Mouse (Mus musculus): ENCODE results near the gene Gm5926. TPM values are rescaled to one million over a fixed set of nuclear protein-coding genes. Genes with fewer than 3 reads are reported as not detected.
"Not testable (repeated sequence)": the region's sequence is repeated elsewhere in the genome, so short reads cannot be mapped to it uniquely, and the experiment has no call there.

Gene Gm5926
- not detected in 2 replicates for polyA plus RNA-seq (2012)

DNA sequence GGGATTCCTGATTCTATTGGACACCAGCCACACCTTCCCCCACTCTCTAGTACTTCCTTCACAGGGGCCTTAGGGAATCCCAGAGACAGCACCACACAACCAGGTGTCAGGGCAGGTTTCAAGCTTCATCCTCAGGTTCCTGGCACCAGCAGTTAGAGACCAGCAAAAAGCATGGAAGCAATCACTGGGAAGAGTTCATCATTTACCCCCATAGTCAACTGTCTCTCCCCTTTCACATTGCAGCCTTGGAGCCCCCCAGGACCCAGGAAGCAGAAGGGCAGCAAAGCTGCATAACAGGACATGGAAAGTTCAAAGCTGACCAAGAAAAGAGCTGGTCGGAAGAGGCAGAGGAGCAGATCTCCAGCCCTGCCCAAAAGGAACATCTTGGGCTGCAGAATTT, at the start of gene Gm5926:
Gene Gm5926, plus strand, starts transcription at position 301 of the 400 bp plus-strand sequence.
- not testable (repeated sequence) for TF ChIP-seq GATA1 (IDR thresholded peaks at IDR 0.05; ENCODE audit: low read length)

Other genes with a start within 250 kb of the Gm5926 start
- 0.03 TPM in 1 of 2 replicates, not detected in the other for gene Btbd35f1, start 90.7 kb upstream of the Gm5926 start, polyA plus RNA-seq (2012)
- not detected in 2 replicates for gene Btbd35f21, start 75.4 kb downstream of the Gm5926 start, polyA plus RNA-seq (2012)
- not detected in 2 replicates for gene Btbd35f30, start 243.9 kb downstream of the Gm5926 start, polyA plus RNA-seq (2012)